Mouse (Mus musculus) kidney, embryonic 15.5 days (tissue): Measurements from ENCODE around the gene Ikzf4. TPM values are rescaled to one million over a fixed set of nuclear protein-coding genes. Genes with fewer than 3 reads are reported as not detected.

Experiments
- ATAC-seq: fragments of 200-750 bp; cut with Nextera tagmentation; replicated peaks from 2 replicates; pipeline ENCODE4 v1.8.0; 2017; ENCODE audit warnings: moderate TSS enrichment; ENCODE audit not compliant: low FRiP score
- H3K27ac ChIP-seq: fragments of 300-500 bp; sonication (generic); 2 replicates; pipeline ENCODE4 v1.5.1; 2015; ENCODE audit warnings: mild to moderate bottlenecking, inconsistent platforms
- H3K27me3 ChIP-seq: fragments of 300-500 bp; sonication (generic); 2 replicates; pipeline ENCODE4 v1.6.1; 2015; ENCODE audit warnings: inconsistent platforms
- H3K36me3 ChIP-seq: fragments of 300-500 bp; sonication (generic); 2 replicates; pipeline ENCODE4 v1.6.1; 2015; ENCODE audit warnings: inconsistent platforms
- H3K4me1 ChIP-seq: fragments of 300-500 bp; sonication (generic); 2 replicates; pipeline ENCODE4 v1.6.1; 2015; ENCODE audit warnings: inconsistent platforms
- H3K4me2 ChIP-seq: fragments of 300-500 bp; sonication (generic); 2 replicates; pipeline ENCODE4 v1.6.1; 2015; ENCODE audit warnings: moderate library complexity, mild to moderate bottlenecking, inconsistent platforms
- H3K4me3 ChIP-seq: fragments of 300-500 bp; sonication (generic); replicated peaks from 2 replicates; pipeline ENCODE4 v1.5.1; 2015; ENCODE audit warnings: mild to moderate bottlenecking, inconsistent platforms
- H3K9ac ChIP-seq: fragments of 300-500 bp; sonication (generic); 2 replicates; pipeline ENCODE4 v1.6.1; 2015; ENCODE audit warnings: mild to moderate bottlenecking, inconsistent platforms
- H3K9me3 ChIP-seq: fragments of 300-500 bp; sonication (generic); replicated peaks from 2 replicates; pipeline ENCODE4 v1.6.1; 2016; ENCODE audit warnings: inconsistent platforms
- WGBS: fragments of 180-500 bp; shearing (Covaris S2); methylation state at CpG from one replicate; pipeline ENCODE4 v1.1.7; 2015; ENCODE audit warnings: mixed read lengths; 5-methylcytosine and 5-hydroxymethylcytosine counted together
- polyA plus RNA-seq: library from polyadenylated mRNA; unstranded; fragments of >200 nt; fragmentation: Nextera tagmentation; extraction: Ambion mirVana; gene quantifications from 2 replicates; pipeline ENCODE4 v1.2.1, GENCODE M21; 2015

Ikzf4 gene
- 1.9 and 2.2 TPM in 2 replicates for polyA plus RNA-seq

- peak within 1 kb of the TSS; percentile 54 for H3K9ac ChIP-seq
- H3K4me3 ChIP-seq: peak within 1 kb of the TSS; percentile 54
- H3K4me2 ChIP-seq: peak within 1 kb of the TSS; percentile 91
- H3K9me3 ChIP-seq: no peaks in the 10 kb centered on the region
- peak; percentile 72 for ATAC-seq
- H3K27ac ChIP-seq: peak within 1 kb of the TSS; percentile 30; the same call in 1 of the 2 replicates
- H3K27me3 ChIP-seq: 0 out of 2 replicates have a peak, but pooled peaks cover 4% of the 10 kb centered on the region
- H3K36me3 ChIP-seq: no peaks in the 10 kb centered on the region
- H3K4me1 ChIP-seq: peaks cover 21% of the 10 kb centered on the region
- 3% methylated on average over 36 of the region's 36 CpGs for WGBS
Measured at GRCm38 (mm10) chr10:128645111-128646011, at the start of gene Ikzf4. TSS of gene Ikzf4 (minus strand) at chr10:128645991.

DNA sequence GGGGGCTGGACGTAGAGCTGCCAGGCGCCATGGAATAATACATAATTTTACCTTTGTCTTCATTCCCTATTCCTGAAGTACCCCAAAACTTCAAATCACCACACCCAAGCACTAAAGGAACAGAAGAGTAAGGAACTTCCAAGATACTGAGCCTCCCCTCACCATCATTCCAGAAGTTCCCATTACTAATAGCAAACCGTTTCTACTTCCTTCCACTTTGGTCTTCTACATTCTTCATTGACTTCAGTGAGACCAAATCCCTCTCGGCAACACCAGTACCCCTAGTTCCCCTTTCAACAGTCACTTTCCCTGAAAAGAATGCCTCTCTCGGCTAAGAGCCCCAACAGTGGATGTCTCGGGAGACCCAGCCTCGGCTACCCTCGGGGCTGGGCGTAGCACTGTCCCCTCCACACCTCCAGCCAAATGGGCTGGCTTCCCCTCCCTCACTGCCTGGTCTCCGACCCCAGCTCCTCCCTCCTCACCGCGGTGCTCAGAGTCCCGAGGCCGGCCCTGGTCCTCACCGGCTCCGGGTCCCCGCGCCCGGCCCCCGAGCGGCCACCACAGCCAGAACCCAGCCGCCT is 49.7 kb upstream of the Ikzf4 start:
- under 1% methylated on average over 22 of the region's 22 CpGs for WGBS
- Histone ChIP-seq H3K4me2 (peak overlapping the region; percentile 72), H3K4me3 (peak overlapping the region; percentile 92)

GRCm38 (mm10) chr10:128674469-128675008 is 28.7 kb upstream of the Ikzf4 start:
- peak overlapping the region; percentile 50 for H3K9ac ChIP-seq
- ATAC-seq: no peak
- WGBS: 3% methylated on average over 9 of the region's 9 CpGs

More for the DNA sequence above, 49.7 kb upstream of the Ikzf4 start:
- H3K4me1 ChIP-seq: peaks cover 13% of the 10 kb centered on the region
- peaks cover 34% of the 10 kb centered on the region for H3K36me3 ChIP-seq
- peak overlapping the region; percentile 98 for H3K9ac ChIP-seq
- H3K9me3 ChIP-seq: no peaks in the 10 kb centered on the region
- H3K27ac ChIP-seq: peak overlapping the region; percentile 100
- no peaks in the 10 kb centered on the region for H3K27me3 ChIP-seq
- no peak; the same call in 1 of the 2 replicates for ATAC-seq

GRCm38 (mm10) chr10:128673763-128674468 is 28.1 kb upstream of the Ikzf4 start, which contains the start of gene Suox:
TSS of gene Suox (minus strand) at chr10:128674073.
- peak within 1 kb of the TSS; percentile 50 for H3K9ac ChIP-seq
- peak within 1 kb of the TSS; percentile 96 for H3K4me2 ChIP-seq
- H3K4me3 ChIP-seq: peak within 1 kb of the TSS; percentile 74
- peak within 1 kb of the TSS; percentile 68 for H3K27ac ChIP-seq
- H3K27me3 ChIP-seq: 0 out of 2 replicates have a peak, but pooled peaks cover 6% of the 10 kb centered on the region
- H3K9me3 ChIP-seq: no peaks in the 10 kb centered on the region
- H3K4me1 ChIP-seq: peaks cover 18% of the 10 kb centered on the region
- WGBS: under 1% methylated on average over 60 of the region's 60 CpGs
- peaks cover 11% of the 10 kb centered on the region; the same call in 1 of the 2 replicates for H3K36me3 ChIP-seq
- ATAC-seq: peak; percentile 96

More at GRCm38 (mm10) chr10:128674469-128675008, 28.7 kb upstream of the Ikzf4 start:
- peak overlapping the region; percentile 68 for H3K27ac ChIP-seq
- peaks cover 13% of the 10 kb centered on the region for H3K4me1 ChIP-seq
- 0 out of 2 replicates have a peak, but pooled peaks cover 6% of the 10 kb centered on the region for H3K27me3 ChIP-seq
- peak overlapping the region; percentile 96 for H3K4me2 ChIP-seq
- H3K9me3 ChIP-seq: no peaks in the 10 kb centered on the region
- H3K36me3 ChIP-seq: peaks cover 15% of the 10 kb centered on the region
- peak overlapping the region; percentile 74 for H3K4me3 ChIP-seq

DNA sequence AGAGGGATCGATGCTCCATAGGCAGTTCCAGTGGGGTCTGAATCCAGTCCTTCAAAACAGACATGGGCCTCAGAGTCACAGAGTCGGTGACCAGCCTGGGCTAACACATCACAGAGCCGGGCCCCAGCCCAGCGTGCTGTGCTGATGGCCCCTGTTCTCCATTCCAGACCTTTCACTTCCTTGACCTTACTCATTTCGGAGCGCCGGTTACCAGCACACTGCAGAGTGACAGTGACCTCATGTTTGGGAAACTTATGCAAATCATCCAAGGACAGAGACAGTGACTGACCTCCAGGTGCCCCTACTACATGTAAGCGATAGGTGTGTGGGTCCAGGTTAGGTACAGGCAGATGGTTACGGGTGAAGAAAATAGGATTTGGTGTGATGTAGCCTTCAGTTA is 25.4 kb upstream of the Ikzf4 start:
- no peak for ATAC-seq
- Histone ChIP-seq H3K4me3 (no peak overlapping the region), H3K36me3 (0 out of 2 replicates have a peak, but pooled peaks cover 5% of the 10 kb centered on the region), H3K9me3 (no peaks in the 10 kb centered on the region), H3K27me3 (0 out of 2 replicates have a peak, but pooled peaks cover 6% of the 10 kb centered on the region), H3K9ac (no peak overlapping the region), H3K4me1 (peaks cover 26% of the 10 kb centered on the region), H3K4me2 (no peak overlapping the region), H3K27ac (no peak overlapping the region)
- 91% methylated on average over 9 of the region's 9 CpGs for WGBS

DNA sequence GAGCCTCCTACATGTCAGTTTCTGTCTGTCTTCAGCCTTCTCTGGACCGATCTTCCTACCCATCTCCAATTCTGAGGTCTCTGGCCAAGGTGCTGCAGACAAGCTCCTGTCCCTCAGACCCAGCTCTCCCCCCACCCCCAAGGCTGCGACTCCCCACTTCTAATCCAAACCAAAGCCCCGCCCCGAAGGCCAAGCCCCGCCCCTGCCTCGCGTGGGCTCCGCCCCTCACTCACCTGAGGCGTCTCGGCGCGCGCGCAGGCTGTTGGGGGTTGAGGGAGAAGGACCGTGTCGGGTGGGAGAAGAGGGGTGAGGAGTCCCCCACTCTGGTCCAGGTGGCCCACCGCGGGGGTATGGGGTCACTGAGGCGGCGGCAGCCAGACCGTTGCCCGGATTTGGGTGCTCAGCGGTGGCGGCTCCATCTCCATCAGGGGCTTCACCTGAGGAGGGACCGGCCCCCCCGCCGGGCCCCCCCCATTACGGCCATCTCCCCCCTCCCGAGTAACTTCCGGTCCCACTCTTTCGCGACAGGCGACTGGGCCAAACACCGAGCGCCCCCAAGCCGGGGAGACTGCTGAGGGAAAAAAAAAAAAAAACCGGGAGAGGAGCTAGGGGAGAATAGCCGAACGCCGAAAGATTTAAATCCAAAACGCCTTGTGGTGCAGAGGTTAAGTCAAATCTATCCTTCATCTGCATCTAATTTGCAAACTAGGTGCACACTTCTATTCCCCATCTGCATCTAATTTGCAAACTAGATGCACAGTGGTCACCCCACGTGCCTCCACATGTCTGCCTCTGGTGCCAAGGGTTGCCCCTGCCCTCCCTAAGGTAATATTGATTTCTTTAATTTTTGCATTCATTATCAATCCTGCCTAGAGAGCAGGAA is 23.2 kb upstream of the Ikzf4 start:
- peak overlapping the region; percentile 74 for H3K27ac ChIP-seq
- peak overlapping the region; percentile 94 for H3K4me3 ChIP-seq
- H3K4me2 ChIP-seq: peak overlapping the region; percentile 86
- WGBS: under 1% methylated on average over 42 of the region's 42 CpGs
- 0 out of 2 replicates have a peak, but pooled peaks cover 3% of the 10 kb centered on the region for H3K36me3 ChIP-seq
- H3K9me3 ChIP-seq: no peaks in the 10 kb centered on the region
- peaks cover 22% of the 10 kb centered on the region for H3K4me1 ChIP-seq
- 0 out of 2 replicates have a peak, but pooled peaks cover 6% of the 10 kb centered on the region for H3K27me3 ChIP-seq
- peak overlapping the region; percentile 65 for H3K9ac ChIP-seq
- ATAC-seq: peak; percentile 70

DNA sequence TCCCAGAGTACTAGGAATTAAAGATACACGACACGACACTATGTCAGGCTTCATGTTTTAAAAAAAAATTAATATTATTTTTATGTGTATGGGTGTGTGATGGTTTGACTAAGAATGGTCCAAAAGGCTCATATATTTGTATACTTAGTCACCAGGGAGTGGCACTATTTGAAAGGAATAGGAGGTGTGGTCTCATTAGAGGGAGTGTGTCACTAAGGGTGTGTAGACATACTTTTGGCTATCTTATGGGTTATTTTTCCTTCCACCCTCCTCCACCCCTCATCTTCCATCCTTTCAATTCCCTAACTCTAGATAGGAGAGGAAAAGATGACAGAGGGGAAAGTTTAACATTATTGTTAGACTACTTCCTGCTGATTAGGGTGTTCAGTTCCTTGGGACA is 20.0 kb upstream of the Ikzf4 start:
- Histone ChIP-seq H3K27ac (no peak overlapping the region), H3K36me3 (0 out of 2 replicates have a peak, but pooled peaks cover 3% of the 10 kb centered on the region), H3K9me3 (no peaks in the 10 kb centered on the region), H3K27me3 (no peaks in the 10 kb centered on the region), H3K9ac (no peak overlapping the region), H3K4me1 (peaks cover 14% of the 10 kb centered on the region), H3K4me2 (no peak overlapping the region), H3K4me3 (no peak overlapping the region)
- WGBS: 92% methylated on average over 2 of the region's 2 CpGs
- ATAC-seq: no peak

GRCm38 (mm10) chr10:128665307-128665706 is 19.5 kb upstream of the Ikzf4 start:
- H3K27ac ChIP-seq: no peak overlapping the region
- no peak overlapping the region for H3K4me3 ChIP-seq
- no peak for ATAC-seq
- no peak overlapping the region for H3K9ac ChIP-seq
- no peaks in the 10 kb centered on the region for H3K36me3 ChIP-seq
- no peaks in the 10 kb centered on the region for H3K9me3 ChIP-seq
- H3K27me3 ChIP-seq: no peaks in the 10 kb centered on the region
- 84% methylated on average over 3 of the region's 3 CpGs for WGBS
- H3K4me2 ChIP-seq: no peak overlapping the region
- peaks cover 14% of the 10 kb centered on the region for H3K4me1 ChIP-seq

DNA sequence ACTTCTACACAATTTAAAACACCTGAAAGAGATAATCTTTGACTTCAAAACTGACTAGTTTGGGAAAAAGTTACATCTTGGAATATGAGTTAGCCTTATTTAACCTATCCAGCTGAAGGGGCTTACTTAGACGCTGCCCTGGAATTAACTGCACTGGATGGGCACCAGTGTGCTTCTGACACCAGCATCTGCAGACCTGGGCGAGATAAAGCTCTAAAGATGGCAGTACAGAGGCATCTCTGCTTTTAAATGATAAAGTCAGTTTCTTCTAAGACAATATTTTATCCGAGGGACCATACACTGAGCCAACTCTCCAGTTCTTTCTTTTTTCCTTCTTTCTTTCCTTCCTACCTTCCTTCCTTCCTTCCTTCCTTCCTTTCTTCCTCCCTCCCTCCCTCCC is 19.0 kb upstream of the Ikzf4 start:
- Histone ChIP-seq H3K4me3 (no peak overlapping the region), H3K4me1 (peaks cover 14% of the 10 kb centered on the region), H3K27ac (no peak overlapping the region), H3K36me3 (no peaks in the 10 kb centered on the region), H3K9me3 (no peaks in the 10 kb centered on the region), H3K4me2 (no peak overlapping the region), H3K9ac (no peak overlapping the region), H3K27me3 (no peaks in the 10 kb centered on the region)
- WGBS: 69% methylated on average over 3 of the region's 3 CpGs
- no peak for ATAC-seq

GRCm38 (mm10) chr10:128663441-128664220 is 17.8 kb upstream of the Ikzf4 start:
- ATAC-seq: no peak
- 60% methylated on average over 5 of the region's 5 CpGs for WGBS
- Histone ChIP-seq H3K27ac (no peak overlapping the region), H3K4me2 (no peak overlapping the region), H3K4me3 (no peak overlapping the region), H3K27me3 (no peaks in the 10 kb centered on the region), H3K9ac (no peak overlapping the region), H3K36me3 (no peaks in the 10 kb centered on the region), H3K9me3 (no peaks in the 10 kb centered on the region), H3K4me1 (peaks cover 11% of the 10 kb centered on the region)
